ENCODE assay signal across 11 mouse cellular contexts in the genomic region with DNA sequence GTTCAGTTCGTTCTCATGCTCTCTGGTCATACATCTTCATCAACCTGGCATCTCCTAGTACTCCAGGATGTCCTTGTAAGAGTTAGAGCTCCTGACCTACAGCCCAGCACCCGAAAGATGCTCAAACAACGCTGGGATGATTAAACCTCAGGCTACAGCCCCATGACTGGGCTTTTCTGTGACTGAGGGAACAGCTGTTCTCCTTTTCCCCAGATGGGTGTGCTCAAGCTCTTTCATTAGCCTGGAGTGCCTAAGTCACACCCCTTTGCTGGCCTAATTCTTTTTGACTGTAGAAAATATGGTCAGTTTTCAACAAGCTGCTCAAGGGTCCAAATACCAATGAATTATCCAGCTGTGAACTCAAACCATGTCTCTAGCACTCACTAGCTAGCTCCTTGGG. TPM values are rescaled to one million over a fixed set of nuclear protein-coding genes. Genes with fewer than 3 reads are reported as not detected.
DNase-seq lines count a peak whose midpoint lies in the region; ATAC-seq and TF ChIP-seq lines count a peak whose summit lies in the region.
"Had no signal": no experiment of that assay in that cellular context is flagged by ENCODE, and none has a peak within 500 bp of the region (broad histone marks: within the 10 kb centered on the region; RNA-seq: fewer than 3 reads in every experiment).

No protein-coding gene starts in this region.

- H3K9me3 ChIP-seq in intestine, postnatal 0 days (ENCODE audit: control insufficient read depth), result no peaks in the 10 kb centered on the region
- no peaks in the 10 kb centered on the region for H3K9me3 ChIP-seq in intestine, embryonic 15.5 days
- H3K9me3 ChIP-seq: embryonic facial prominence, embryonic 13.5 days; limb, embryonic 12.5 days; stomach, embryonic 15.5 days had no signal

- TF ChIP-seq CTCF in intestine, postnatal 0 days (IDR thresholded peaks at IDR 0.05; ENCODE audit: low read depth), result peak; percentile 78

- no peak overlapping the region for H3K27ac ChIP-seq in intestine, postnatal 0 days (ENCODE audit: low read depth, low read length)
- no peak overlapping the region for H3K27ac ChIP-seq in intestine, embryonic 15.5 days
- H3K27ac ChIP-seq: embryonic facial prominence, embryonic 13.5 days; limb, embryonic 12.5 days; stomach, embryonic 15.5 days had no signal

- peak; percentile 35 for DNase-seq in urinary bladder, postnatal 14 days (ENCODE audit: low spot score)
- no peak for DNase-seq in urinary bladder, postnatal 25 days (ENCODE audit: low spot score)
- DNase-seq in embryo, embryonic 10.5 days (ENCODE audit: low spot score), result peak; percentile 79
- peak; percentile 19 to 61 for DNase-seq in kidney, postnatal 36 days
- DNase-seq in right cerebral cortex, postnatal 14 days, result peak; percentile 25
- DNase-seq in ovary, postnatal 36 days (ENCODE audit: low spot score), result no peak

- H3K4me1 ChIP-seq in intestine, postnatal 0 days (replicated peaks; ENCODE audit: control insufficient read depth, insufficient read depth, low read length), result no peaks in the 10 kb centered on the region
- 0 out of 2 replicates have a peak, but pooled peaks cover 6% of the 10 kb centered on the region for H3K4me1 ChIP-seq in intestine, embryonic 15.5 days (replicated peaks)

- no peak overlapping the region for H3K4me3 ChIP-seq in intestine, postnatal 0 days (ENCODE audit: low read depth, low read length)
- H3K4me3 ChIP-seq in intestine, embryonic 15.5 days (replicated peaks), result no peak overlapping the region
- H3K4me3 ChIP-seq: embryonic facial prominence, embryonic 13.5 days; limb, embryonic 12.5 days; stomach, embryonic 15.5 days had no signal

- H3K36me3 ChIP-seq in intestine, postnatal 0 days (ENCODE audit: control insufficient read depth, insufficient read depth), result no peaks in the 10 kb centered on the region
- no peaks in the 10 kb centered on the region for H3K36me3 ChIP-seq in intestine, embryonic 15.5 days
- H3K36me3 ChIP-seq: embryonic facial prominence, embryonic 13.5 days; limb, embryonic 12.5 days; stomach, embryonic 15.5 days had no signal

- whole genome bisulfite sequencing in intestine, postnatal 0 days, result 39% methylated on average over 3 of the region's 3 CpGs
- 32% methylated on average over 3 of the region's 3 CpGs for WGBS in intestine, embryonic 15.5 days

- H3K9ac ChIP-seq in intestine, postnatal 0 days (ENCODE audit: low read depth, low read length), result no peak overlapping the region
- no peak overlapping the region for H3K9ac ChIP-seq in intestine, embryonic 15.5 days
- H3K9ac ChIP-seq: embryonic facial prominence, embryonic 13.5 days; limb, embryonic 12.5 days; stomach, embryonic 15.5 days had no signal

- no peak for ATAC-seq in intestine, postnatal 0 days
- ATAC-seq in intestine, embryonic 15.5 days, result no peak

- no peak overlapping the region for H3K4me2 ChIP-seq in intestine, postnatal 0 days (replicated peaks; ENCODE audit: low read depth)
- H3K4me2 ChIP-seq in intestine, embryonic 15.5 days (replicated peaks), result no peak overlapping the region
- H3K4me2 ChIP-seq: embryonic facial prominence, embryonic 13.5 days; limb, embryonic 12.5 days; stomach, embryonic 15.5 days had no signal

- H3K27me3 ChIP-seq in intestine, postnatal 0 days (replicated peaks; ENCODE audit: control insufficient read depth, insufficient read depth, low read length), result peaks cover 12% of the 10 kb centered on the region; the same call in 1 of the 2 replicates
- peaks cover 7% of the 10 kb centered on the region for H3K27me3 ChIP-seq in intestine, embryonic 15.5 days (replicated peaks)

RNA-seq across cellular contexts. Expression of a gene that starts 2.7 kb away (rescaled TPM):
- polyA plus RNA-seq in intestine, postnatal 0 days (2015; fragmentation: Nextera tagmentation; extraction: Ambion mirVana), result 11.7 and 12.1 TPM in 2 replicates
- 37.6 and 39.6 TPM in 2 replicates for polyA plus RNA-seq in intestine, embryonic 15.5 days (2015; fragmentation: Nextera tagmentation; extraction: Ambion mirVana)

RNA-seq across cellular contexts. Expression of a gene that starts 7.4 kb away (rescaled TPM):
- polyA plus RNA-seq in intestine, postnatal 0 days (2015; fragmentation: Nextera tagmentation; extraction: Ambion mirVana), result 2.5 and 3.4 TPM in 2 replicates
- 5.1 and 5.7 TPM in 2 replicates for polyA plus RNA-seq in intestine, embryonic 15.5 days (2015; fragmentation: Nextera tagmentation; extraction: Ambion mirVana)

Comparison
In these comparisons a context has a peak if more than half of its experiments do, and no peak if none do; other contexts are left out.
1. DNase-seq: peak in urinary bladder, postnatal 14 days (single experiment), embryo, embryonic 10.5 days (single experiment), kidney, postnatal 36 days (2 of 2) and right cerebral cortex, postnatal 14 days (single experiment); none in urinary bladder, postnatal 25 days (single experiment) and ovary, postnatal 36 days (single experiment).